Mouse (Mus musculus) bone marrow macrophage, adult 2 months (primary cell): ENCODE data around the gene C1ql4. TPM values are rescaled to one million over a fixed set of nuclear protein-coding genes. Genes with fewer than 3 reads are reported as not detected.
"Not testable (repeated sequence)": the region's sequence is repeated elsewhere in the genome, so short reads cannot be mapped to it uniquely, and the experiment has no call there.

Experiments used
- H3K27ac ChIP-seq: 2 replicates; pipeline ENCODE4 v1.5.1; 2012; ENCODE audit warnings: low read depth, low read length; ENCODE audit not compliant: insufficient read depth
- H3K4me1 ChIP-seq: 2 replicates; pipeline ENCODE4 v1.6.1; 2012; ENCODE audit warnings: low read length; ENCODE audit not compliant: control insufficient read depth, insufficient read depth
- H3K4me3 ChIP-seq: 2 replicates; pipeline ENCODE4 v1.5.1; 2012; ENCODE audit warnings: mild to moderate bottlenecking, low read length, moderate library complexity; ENCODE audit not compliant: insufficient read depth
- CTCF ChIP-seq: IDR thresholded peaks from 2 replicates; pipeline ENCODE4 v1.5.1; 2012; ENCODE audit warnings: low read depth, mild to moderate bottlenecking, low read length, moderate library complexity
- POLR2A ChIP-seq: IDR thresholded peaks from 2 replicates; pipeline ENCODE4 v1.6.1; 2012; ENCODE audit warnings: mild to moderate bottlenecking, low read depth, low read length, borderline replicate concordance
- polyA plus RNA-seq: library from polyadenylated mRNA; stranded (reverse); fragments of >200 nt; gene quantifications from 2 replicates; pipeline ENCODE4 v1.2.4, GENCODE M21; 2012; ENCODE audit not compliant: missing spikeins, insufficient read depth, insufficient read length

Gene C1ql4
- polyA plus RNA-seq, 1 experiment, result not detected

DNA sequence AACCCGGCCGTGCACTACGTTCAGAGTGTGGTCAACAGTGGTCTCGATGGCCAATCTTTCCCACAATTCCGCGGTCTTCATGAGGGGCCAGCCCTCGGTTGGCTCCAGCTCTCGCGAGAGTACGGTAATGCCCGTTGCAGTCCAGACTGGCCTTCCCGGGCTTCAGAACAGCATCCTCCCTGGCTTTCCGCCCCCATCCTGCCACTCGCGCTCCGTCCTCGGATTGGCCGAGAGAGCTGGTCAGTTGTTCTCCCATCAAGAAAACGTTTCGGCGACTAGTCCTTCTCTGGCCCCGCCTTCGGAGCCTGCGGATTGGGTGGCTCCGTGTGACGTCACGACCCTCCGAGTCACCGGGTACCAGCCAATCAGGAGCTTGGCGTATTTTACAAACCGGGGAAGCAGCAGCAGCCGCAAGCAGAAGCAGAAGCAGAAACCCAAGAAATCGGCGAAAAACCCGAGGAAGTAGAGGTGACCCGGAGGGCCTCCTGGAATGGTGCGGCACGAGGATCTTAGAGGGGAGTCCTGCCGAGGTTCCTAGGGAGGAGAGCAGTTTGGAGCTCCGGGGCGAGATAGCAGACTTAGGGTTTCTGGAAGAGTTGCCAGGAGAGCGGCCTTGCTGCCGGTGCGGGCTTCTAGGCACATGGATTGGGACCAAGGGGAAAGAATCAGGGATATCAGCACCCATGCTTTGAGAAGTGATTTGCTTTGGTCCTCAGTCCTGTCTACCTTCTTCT, 12.8 kb downstream of the C1ql4 start:
- peak overlapping the region; percentile 85 for H3K27ac ChIP-seq
- H3K4me3 ChIP-seq, result peak overlapping the region; percentile 83
- peak; percentile 76; the same call in 1 of the 2 replicates for TF ChIP-seq POLR2A
- no peak for TF ChIP-seq CTCF
- H3K4me1 ChIP-seq, result peaks cover 5% of the 10 kb centered on the region

DNA sequence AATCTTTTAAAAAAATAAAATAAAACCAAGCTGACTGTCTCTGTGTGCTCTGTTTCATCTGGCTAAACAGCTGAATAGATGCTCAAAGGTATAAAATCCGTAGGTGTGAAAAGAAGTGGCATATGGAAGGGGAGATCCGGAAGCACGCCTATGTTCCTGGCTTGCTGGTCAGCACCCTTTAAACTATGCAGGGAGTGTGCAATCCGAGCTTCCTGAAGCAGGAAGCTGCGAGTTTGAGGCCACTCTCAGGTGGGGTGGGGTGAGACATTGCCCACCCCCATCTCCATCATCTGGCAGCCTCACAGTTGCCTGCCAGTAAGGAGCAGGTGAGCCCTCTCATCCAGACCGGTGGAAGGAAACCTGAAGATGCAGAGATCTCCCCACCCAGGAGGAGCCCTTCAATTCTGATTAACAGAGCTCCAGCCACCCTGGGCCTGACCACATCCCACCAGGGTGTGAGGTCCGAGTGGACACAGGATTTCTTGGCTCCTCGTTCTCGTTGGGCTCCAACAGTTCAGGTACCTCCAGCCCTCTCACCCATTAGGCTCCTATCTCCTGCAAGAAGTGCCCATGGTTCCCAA, 13.5 kb downstream of the C1ql4 start, which contains the start of gene Troap:
Gene Troap, plus strand, starts transcription at position 557 of the 581 bp plus-strand sequence.
- Histone ChIP-seq H3K4me3 (peak within 1 kb of the TSS; percentile 83), H3K27ac (peak within 1 kb of the TSS; percentile 85), H3K4me1 (peaks cover 5% of the 10 kb centered on the region)
- no peak for TF ChIP-seq POLR2A
- TF ChIP-seq CTCF, result no peak

DNA sequence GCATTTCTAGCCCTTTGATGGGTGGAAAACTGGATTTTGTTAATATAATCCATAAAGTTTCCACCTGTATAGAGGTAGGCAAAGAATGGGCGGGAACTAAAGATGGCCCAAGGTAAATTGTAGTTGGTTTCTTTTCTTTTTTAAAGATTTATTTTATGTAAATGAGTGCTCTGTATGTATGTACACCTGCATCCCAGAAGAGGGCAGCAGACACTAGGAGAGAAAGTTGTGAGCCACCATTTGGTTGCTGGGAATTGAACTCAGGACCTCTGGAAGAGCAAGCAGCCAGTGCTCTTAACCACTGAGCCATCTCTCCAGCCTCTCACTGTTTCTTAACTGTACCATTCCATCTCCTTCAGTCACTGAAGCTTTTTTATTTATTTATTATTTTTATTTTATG, 15.6 kb downstream of the C1ql4 start:
- TF ChIP-seq POLR2A, result no peak
- Histone ChIP-seq H3K27ac (no peak overlapping the region), H3K4me3 (no peak overlapping the region)

DNA sequence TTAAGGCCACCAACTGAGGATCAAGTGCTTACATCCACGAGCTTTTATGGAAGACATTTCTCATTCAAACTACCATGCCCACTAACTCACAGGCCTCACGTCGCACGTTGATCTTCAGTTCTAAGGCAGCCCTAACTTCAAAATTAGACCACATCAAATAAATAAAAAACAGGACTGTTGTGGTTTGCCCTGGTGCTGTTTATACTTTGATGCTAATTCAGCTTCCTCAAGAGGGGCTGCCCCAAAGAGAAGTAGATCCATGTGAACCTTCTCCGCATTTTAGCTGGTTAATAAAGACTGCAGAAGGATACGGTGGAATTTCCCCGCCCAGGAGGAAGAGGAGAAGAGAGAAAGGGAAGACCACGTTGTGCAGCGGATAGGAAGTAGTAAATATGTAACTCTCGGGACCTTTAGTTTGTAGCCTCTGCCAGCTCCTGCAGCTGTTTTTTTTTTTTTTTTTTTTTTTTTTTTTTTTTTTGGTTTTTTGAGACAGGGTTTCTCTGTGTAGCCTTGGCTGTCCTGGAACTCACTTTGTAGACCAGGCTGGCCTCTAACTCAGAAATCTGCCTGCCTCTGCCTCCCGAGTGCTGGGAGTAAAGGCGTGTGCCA, 22.0 kb downstream of the C1ql4 start:
- no peak overlapping the region for H3K4me3 ChIP-seq
- no peak overlapping the region for H3K27ac ChIP-seq
- H3K4me1 ChIP-seq, result peaks cover 6% of the 10 kb centered on the region
- no peak for TF ChIP-seq POLR2A
- no peak for TF ChIP-seq CTCF

More for the DNA sequence above, 15.6 kb downstream of the C1ql4 start:
- H3K4me1 ChIP-seq, result peaks cover 5% of the 10 kb centered on the region

DNA sequence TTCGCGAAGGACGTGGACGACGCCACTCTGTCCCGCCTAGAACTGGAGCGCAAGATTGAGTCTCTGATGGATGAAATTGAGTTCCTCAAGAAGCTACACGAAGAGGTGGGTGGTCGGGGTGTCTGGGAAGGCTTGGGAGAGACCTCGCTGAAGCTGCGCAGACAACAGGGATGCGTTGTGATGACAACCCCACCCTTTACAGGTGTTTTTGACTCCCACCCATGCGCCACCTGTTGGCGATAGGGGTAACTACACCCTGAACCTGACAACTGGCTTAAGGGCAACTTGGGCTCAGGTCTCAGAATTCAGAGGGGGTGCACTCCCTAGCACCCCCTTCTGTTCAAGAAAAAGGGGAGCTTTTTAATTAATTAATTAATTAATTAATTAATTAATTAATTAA, 31.3 kb downstream of the C1ql4 start:
- H3K4me1 ChIP-seq, result no peaks in the 10 kb centered on the region
- no peak for TF ChIP-seq POLR2A
- TF ChIP-seq CTCF, result peak; percentile 93
- H3K4me3 ChIP-seq, result no peak overlapping the region
- H3K27ac ChIP-seq, result no peak overlapping the region

DNA sequence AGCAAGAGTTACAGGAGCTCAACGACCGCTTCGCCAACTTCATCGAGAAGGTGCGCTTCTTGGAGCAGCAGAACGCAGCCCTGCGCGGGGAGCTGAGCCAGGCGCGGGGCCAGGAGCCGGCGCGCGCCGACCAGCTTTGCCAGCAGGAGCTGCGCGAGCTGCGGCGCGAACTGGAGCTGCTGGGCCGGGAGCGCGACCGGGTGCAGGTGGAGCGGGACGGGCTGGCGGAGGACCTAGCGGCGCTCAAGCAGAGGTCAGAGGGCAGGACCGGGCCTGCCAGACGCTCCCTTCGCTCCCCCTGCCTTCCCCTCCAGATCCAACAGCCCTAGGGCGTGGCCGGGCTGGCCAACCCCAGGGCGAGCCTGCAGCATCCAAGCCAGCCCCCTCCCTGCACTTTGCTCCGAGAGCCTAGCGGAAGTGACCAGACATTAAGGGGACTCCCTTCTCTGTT, 32.1 kb downstream of the C1ql4 start:
- Histone ChIP-seq H3K4me1 (peaks cover 3% of the 10 kb centered on the region; the same call in 1 of the 2 replicates), H3K27ac (no peak overlapping the region), H3K4me3 (peak overlapping the region; percentile 12)
- TF ChIP-seq POLR2A, result no peak
- TF ChIP-seq CTCF, result no peak

DNA sequence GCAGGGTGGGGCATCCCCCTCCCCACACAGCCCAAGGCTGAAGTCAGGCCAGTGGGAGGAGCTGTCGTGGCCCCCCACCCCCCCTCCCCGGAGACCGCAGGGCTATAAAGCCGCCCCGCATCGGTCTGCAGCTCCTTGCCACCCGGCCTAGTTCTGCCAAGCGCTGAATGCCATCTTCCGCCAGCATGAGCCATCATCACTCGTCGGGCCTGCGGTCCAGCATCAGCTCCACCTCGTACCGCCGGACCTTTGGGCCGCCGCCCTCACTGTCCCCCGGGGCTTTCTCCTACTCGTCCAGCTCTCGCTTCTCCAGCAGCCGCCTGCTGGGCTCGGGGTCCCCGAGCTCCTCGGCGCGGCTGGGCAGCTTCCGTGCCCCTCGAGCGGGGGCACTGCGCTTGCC, 32.6 kb downstream of the C1ql4 start, which contains the start of gene Prph:
Gene Prph, plus strand, starts transcription at position 135 of the 400 bp plus-strand sequence.
- Histone ChIP-seq H3K4me3 (peak within 1 kb of the TSS; percentile 12), H3K4me1 (peaks cover 6% of the 10 kb centered on the region), H3K27ac (no peak within 1 kb of the TSS)
- TF ChIP-seq CTCF (no peak), POLR2A (no peak)

DNA sequence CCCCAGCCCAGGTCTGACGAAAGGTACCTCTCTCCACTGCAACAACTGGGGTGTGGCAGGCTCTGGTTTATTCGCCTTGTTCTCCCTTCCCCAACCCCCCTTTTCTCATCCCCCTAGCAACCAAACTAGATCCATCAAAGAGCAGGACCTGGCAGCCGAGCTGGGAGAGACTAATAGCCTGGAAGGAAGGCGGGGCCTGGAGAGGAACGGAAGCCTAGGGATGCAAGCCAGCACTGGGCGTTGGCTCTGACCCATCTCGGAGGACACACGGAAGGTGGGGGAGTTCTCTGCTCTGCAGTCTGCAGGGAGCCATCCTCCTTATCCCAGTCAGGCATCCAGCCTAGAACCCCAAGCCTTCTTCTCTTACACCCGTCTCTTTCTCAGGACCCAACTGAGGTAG, 34.2 kb downstream of the C1ql4 start:
- Histone ChIP-seq H3K27ac (no peak overlapping the region), H3K4me3 (no peak overlapping the region), H3K4me1 (peaks cover 6% of the 10 kb centered on the region)
- TF ChIP-seq CTCF, result no peak
- TF ChIP-seq POLR2A, result no peak

DNA sequence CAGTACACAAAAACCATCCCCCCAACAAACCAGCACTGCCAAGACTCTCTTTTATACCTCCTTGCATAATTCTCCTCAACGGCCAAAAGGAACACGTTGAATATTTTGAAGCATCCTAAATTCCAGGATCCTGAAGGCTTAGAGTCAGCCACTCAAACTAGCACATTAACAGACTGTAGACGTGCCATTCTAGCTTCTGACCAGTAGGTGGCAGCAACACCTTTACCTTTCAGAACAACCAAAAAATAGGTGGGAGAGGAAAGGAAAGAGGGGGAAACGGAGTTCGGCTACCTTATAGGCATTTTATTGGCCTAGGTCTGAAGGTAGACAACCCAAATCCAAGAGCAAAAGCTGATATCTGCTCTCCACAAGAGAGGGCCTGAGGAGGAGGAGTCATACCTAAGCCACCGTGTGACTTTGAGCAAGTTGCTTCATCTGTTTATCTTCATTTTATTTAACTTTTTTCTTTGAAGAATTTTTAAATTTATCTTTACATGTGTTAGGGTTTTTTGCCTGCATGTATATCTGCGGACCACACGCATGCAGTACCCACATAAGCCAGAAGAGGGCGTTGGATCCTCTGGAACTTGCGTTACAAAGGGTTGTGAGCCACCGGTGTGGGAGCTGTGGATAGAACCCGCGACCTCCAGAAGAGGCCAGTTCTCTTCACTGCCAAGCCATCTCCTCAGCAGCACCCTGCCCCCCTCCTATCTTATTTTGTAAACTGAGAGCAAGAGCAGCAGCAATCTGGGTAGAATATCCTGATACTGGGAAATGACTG, 38.0 kb downstream of the C1ql4 start:
- TF ChIP-seq CTCF (peak; percentile 92), POLR2A (no peak)
- H3K4me3 ChIP-seq, result no peak overlapping the region
- peaks cover 16% of the 10 kb centered on the region for H3K4me1 ChIP-seq
- H3K27ac ChIP-seq, result no peak overlapping the region

DNA sequence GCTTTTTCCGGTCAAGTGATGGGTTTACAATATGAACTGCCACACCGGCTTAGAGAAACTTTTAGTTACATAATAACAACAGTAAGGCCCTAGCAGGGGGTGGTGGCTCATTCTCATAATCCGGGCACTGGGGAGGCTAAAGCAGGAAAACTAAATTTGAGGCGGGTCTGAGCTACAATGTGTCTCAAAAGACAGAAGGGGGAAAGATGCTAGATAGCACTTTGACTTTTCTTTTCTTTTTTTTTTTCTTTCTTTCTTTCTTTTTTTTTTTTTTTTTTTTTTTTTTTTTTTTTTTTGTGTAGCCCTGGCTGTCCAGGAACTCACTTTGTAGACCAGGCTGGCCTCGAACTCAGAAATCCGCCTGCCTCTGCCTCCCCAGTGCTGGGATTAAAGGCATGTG, 41.9 kb downstream of the C1ql4 start:
- H3K4me3 ChIP-seq, H3K27ac ChIP-seq: not testable (repeated sequence)
- peaks cover 28% of the 10 kb centered on the region for H3K4me1 ChIP-seq
